In genomic region chr8:125166988-125167387, GRCm38 (mm10) we compare ENCODE assay signal across 14 mouse cellular contexts.
"Had no signal": no experiment of that assay in that cellular context is flagged by ENCODE, and none has a peak within 500 bp of the region (broad histone marks: within the 10 kb centered on the region; RNA-seq: fewer than 3 reads in every experiment).

No protein-coding gene starts in this region.

- H3K9me3 ChIP-seq: limb, embryonic 12.5 days; liver, embryonic 13.5 days; neural tube, embryonic 13.5 days had no signal

- H3K4me1 ChIP-seq: liver, embryonic 13.5 days had no signal

- ATAC-seq: liver, postnatal 0 days had no signal

- H3K36me3 ChIP-seq: limb, embryonic 12.5 days; liver, embryonic 13.5 days; neural tube, embryonic 13.5 days had no signal

- H3K27me3 ChIP-seq: liver, embryonic 13.5 days had no signal

- H3K9ac ChIP-seq: limb, embryonic 12.5 days; liver, embryonic 13.5 days; liver, postnatal 0 days; neural tube, embryonic 13.5 days had no signal

- H3K4me3 ChIP-seq: layer of hippocampus, adult 2 months; limb, embryonic 12.5 days; liver, embryonic 13.5 days; neural tube, embryonic 13.5 days had no signal

- H3K27ac ChIP-seq: layer of hippocampus, adult 2 months; limb, embryonic 12.5 days; liver, embryonic 13.5 days; neural tube, embryonic 13.5 days had no signal

- H3K4me2 ChIP-seq: limb, embryonic 12.5 days; liver, embryonic 13.5 days; neural tube, embryonic 13.5 days had no signal

- DNase-seq: kidney, adult 18-20 months; kidney, postnatal 10 days; kidney, postnatal 4 days; liver; liver, embryonic 13.5 days; liver, postnatal 0 days; lung, postnatal 14 days; retina, postnatal 1 day; right cerebral cortex, postnatal 4 days; spleen, adult 18-20 months; thymus, postnatal 36 days had no signal
